Mouse (Mus musculus) layer of hippocampus, adult 2 months (tissue): ENCODE measurements at regions not wholly inside any gene's neighbourhood (a gene's known extent, or its start where the extent isn't known, plus 50 kb on each side); places are given as distances from the start of the nearest gene placed in this dataset.

Source experiments
- DNase-seq, 2 experiments: peaks; one replicate each; pipeline ENCODE4 v3.0.0; 2022; ENCODE audit warnings: low spot score in 2 of 2
- H3K27ac ChIP-seq: fragments of 200-600 bp; 2 replicates; pipeline ENCODE4 v1.8.1; 2022
- H3K4me3 ChIP-seq: fragments of 200-600 bp; 2 replicates; pipeline ENCODE4 v1.8.1; 2022; ENCODE audit warnings: mild to moderate bottlenecking
- CTCF ChIP-seq: fragments of 200-600 bp; conservative IDR thresholded peaks from 2 replicates; pipeline ENCODE4 v1.8.1; 2022; ENCODE audit warnings: antibody characterized with exemption, mild to moderate bottlenecking, moderate library complexity

DNA sequence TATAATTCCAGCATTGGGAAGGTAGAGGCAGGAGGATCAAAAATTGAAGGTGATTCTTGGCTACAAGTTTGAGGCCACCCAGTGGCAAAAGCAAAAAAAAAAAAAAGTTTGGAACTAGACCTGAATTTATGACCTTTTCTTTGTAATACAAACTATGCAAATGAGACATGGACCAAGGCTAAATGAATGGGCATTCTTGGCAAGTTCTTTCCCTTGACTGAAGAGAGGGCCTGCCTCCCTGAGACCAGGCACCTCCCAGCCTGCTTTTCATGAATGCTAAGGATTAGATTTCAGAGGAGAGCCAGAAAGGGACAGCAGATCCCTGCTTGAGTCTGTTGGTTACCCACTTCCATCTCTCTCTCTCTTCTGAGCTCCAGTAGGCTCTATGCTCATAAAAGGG, 97.8 kb upstream of the Arntl start:
- H3K27ac ChIP-seq, result no peak overlapping the region
- no peak overlapping the region for H3K4me3 ChIP-seq
- TF ChIP-seq CTCF, result no peak
- DNase-seq, result no peak

DNA sequence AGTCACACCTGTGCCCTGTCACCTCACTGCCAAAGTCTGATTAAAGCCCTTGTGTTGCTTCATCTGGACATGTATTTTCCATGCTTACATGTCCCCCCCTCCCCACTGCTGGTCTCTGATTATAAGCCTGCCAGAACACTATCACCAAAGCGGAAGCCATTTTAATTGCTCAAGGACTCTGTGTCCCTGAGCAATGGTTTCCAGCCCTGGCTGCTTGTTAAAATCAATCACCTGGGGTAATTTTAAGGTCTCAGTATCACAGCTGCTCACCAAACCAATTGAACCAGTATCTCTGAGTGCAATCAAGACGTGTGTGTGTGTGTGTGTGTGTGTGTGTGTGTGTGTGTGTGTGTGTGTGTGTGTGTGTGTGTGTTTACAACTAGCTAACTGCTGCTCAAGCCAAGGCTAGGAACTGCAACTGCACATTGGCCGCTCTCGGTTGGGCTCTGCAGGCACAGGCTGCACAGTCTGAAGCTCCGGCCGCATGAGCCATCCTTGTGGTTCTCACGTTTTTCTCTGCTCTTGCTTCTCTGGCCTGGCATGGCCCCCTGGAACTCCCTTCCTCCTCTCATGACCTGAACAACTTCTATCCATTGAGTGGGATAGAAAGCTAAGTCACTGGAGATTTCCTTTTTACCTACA, 96.3 kb upstream of the Arntl start:
- DNase-seq, result no peak
- Histone ChIP-seq H3K4me3 (no peak overlapping the region), H3K27ac (no peak overlapping the region)
- TF ChIP-seq CTCF, result no peak

DNA sequence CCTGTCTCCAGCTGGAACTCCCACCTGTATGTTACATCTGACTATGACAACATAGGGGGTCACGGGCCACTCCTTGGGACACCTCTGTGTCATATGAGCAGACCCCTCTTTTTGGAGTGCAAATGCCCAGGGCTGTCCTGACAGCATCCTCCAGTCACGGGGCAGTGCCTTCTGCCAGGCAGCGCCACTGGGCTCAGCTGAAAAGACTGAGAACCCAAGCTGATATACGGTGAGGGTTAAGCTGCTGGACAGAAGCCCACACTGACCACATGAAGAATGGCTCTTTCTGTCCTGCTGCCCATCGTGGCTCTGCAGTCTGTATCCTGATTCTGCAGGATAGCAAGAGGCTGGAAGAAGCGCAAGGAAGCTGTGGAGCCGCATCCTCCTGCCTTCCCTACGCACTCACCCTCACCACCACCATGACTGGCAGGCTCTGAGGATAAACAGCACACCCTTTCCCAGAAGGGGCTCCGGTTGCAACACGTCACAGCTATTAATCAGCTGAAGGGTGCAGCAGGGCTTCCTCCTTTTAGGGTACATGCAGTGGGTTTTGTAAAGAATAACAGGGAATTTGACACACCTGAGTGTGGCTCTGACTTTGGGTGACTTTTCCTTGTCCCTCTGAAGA, 93.9 kb upstream of the Arntl start:
- no peak for DNase-seq
- Histone ChIP-seq H3K27ac (no peak overlapping the region), H3K4me3 (no peak overlapping the region)
- TF ChIP-seq CTCF, result no peak

DNA sequence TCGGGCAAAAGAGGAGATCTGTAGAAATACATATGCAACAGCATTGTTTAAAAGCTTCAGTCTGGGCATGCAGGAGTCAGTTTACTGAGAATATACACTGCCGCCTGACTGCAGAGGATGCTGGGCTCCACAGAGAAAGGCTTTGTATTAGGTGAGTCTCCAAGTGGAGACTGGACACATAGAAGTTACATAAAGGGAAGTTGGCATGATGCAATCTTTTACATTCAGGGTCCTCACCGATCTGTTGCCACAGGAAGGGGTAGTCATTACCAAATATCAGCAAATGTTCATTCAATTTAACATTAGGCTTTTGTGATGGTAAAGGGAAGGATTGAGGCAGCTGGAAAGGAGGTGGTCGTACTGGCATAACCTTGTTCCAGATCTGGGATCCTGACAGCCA, 89.7 kb upstream of the Arntl start:
- H3K4me3 ChIP-seq, result no peak overlapping the region
- H3K27ac ChIP-seq, result peak overlapping the region; percentile 32; the same call in 1 of the 2 replicates
- no peak for DNase-seq
- TF ChIP-seq CTCF, result no peak

DNA sequence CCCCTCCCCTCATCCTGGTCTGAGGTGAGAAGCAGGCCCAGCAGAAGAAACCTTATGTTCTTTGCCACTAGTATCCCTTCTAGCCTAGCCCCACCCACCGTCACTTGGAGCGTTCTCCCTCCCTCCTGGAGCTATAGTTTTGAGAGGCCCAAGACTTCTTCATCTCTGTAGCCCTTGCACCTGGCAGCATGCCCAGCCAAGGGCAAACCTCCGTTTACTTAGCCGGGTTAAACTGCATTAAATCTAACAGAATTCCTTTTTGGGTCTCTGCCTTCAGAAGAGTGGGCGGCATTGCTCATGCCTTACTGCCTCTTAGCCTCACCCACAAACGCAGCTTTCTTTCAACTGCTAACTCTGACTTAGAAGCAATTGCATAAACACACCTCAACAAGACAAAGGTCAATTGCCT, 85.3 kb upstream of the Arntl start:
- no peak for TF ChIP-seq CTCF
- DNase-seq, result no peak
- Histone ChIP-seq H3K4me3 (no peak overlapping the region), H3K27ac (no peak overlapping the region)

DNA sequence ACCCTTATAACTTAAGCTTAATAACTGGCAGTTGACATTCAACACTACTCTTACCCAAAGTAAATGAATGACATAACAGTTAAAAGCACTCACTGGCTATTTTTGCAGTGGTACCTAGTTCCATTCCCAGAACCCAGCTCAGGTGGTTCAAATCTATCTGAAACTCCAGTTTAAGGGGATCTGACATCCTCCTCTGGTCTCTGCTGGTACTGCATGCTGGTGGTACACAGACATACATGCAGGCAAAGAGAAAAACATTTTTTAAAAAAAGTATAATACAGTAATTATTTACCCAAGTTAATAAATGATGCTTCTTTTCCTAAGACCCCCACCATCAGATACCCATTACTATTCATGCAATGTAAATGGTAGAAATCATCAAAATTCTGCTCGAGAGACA, 81.3 kb upstream of the Arntl start:
- no peak overlapping the region for H3K4me3 ChIP-seq
- H3K27ac ChIP-seq, result no peak overlapping the region
- no peak for DNase-seq
- TF ChIP-seq CTCF, result peak; percentile 67

DNA sequence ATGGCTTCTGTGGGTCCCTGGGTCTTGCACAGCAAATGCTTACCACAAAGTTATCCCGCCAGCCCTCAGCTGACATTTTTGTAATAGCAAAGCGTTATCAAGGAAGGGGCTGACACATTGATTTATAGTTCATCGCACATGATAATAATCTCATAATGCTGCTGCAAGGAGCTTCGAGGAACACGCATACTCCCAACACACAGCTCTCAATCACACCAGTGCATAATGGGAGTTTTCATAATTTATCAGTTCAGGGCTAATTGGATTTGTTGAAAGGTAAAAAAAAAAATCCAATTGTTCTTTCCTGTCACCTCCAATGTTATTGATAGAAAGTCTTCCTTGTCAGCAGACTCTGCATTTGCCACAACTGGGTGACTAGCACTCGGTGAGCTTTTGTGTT, 76.7 kb upstream of the Arntl start:
- no peak overlapping the region for H3K4me3 ChIP-seq
- H3K27ac ChIP-seq, result no peak overlapping the region
- no peak for DNase-seq
- TF ChIP-seq CTCF, result no peak

DNA sequence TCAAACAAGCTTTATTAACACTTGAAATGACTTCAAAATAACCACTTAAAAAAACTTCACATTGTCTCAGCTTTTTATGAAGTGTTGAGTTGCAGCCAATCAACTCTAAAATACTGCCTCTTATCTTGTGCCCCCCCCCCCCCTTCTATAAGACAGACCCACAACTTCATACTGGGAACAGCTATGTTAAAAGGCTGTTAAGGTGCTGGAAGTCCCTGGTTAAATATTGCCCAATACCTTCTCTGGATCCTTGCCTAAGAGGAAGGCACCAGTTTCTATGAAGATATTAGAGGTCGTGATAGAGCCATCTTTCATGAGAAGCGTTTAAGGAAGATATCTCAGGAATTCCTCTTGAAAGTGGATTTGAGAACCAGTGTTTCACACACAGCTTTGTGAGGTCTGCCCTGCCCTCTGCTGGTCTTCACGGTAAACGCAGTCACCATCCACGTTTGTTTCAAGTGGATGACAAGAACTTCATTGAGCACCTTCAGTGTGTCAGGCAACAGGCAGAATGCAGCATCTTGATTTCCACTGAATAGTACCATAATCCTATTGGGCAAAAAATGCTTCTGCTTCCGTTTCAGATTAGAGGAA, 75.2 kb upstream of the Arntl start:
- Histone ChIP-seq H3K4me3 (no peak overlapping the region), H3K27ac (no peak overlapping the region)
- peak; percentile 95 for TF ChIP-seq CTCF
- DNase-seq, result peak; percentile 81 to 89

DNA sequence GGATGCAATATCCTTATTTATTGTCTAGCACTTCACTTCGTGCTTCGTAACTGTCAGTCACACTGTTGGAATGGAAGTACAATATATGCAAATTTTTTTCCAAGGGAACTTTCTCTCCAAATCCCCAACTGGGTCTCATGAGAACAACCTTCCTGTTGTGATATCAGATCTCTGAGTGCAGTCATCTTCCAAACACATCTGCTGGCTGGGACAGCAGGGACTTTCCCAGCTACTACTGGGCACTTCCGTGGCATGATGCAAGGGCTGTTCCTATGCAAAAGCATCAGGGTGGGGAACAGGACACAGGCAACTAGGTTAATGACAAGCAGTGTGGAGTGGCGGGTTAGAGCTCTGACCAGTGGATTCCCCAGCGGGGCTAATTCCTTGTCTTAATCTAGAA, 73.4 kb upstream of the Arntl start:
- H3K4me3 ChIP-seq, result no peak overlapping the region
- no peak for DNase-seq
- no peak overlapping the region for H3K27ac ChIP-seq
- TF ChIP-seq CTCF, result no peak

DNA sequence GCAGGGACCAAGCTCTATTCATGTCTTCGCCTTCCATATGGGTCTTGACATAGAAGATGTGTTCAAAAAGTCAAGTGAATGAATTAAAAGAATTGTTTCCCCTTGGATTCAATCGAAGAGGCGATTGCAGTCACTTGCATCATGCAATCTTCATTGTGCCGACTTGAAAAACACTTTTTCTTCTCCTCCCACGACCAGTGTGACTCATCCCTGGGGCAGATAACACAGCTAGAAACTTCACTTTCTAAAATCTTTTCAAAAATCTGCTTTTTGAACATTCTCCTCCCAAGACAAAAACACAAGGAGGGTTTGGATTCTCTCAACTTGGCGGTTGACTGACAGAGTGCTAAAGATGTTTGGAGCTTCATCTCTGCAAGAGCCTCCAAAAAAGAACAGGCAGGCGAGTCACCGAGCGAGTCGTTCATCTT, 67.2 kb upstream of the Arntl start:
- peak overlapping the region; percentile 75 for H3K27ac ChIP-seq
- no peak overlapping the region for H3K4me3 ChIP-seq
- TF ChIP-seq CTCF, result no peak
- peak in 1 of 2 experiments; percentile 75 for DNase-seq

DNA sequence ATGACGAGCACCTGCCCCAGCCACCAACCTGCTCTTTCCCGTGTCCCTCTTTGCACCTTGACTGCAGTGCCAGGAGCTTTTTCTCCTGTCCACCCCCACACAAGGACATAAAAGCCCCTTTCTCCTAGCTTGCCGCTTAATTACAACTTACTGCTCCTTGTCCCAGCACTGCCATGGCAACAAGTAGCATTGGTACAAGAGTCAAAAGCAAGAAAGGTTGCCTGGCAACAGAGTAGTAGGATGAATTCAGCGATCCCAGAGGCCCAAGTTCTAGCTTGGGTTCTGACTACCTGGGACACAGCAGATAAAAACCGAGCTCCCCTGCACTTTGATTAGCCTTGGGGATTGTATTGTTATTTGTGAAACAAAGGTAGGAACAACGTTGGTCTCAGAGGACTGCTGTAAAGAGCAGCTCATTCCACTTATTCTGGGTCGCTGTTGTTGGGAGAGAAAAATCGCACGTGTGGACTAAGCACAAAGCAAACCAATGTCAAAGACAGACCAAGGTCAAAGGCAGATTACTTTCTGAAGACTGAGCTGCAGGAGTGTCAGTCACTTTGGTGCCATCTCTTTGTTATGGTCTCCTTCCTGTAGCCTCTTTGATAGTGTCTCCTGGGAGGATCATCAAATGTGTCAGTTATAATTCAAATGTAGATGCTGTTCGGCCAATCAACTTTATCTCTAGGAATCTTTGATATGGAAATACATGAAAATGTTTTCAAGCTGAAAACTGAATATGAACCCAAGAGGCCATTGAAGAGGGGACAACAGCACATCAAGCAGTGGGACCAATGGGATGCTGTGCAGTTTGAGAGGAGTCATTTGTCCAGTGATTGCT, 65.2 kb upstream of the Arntl start:
- DNase-seq, result no peak
- TF ChIP-seq CTCF, result no peak
- Histone ChIP-seq H3K27ac (no peak overlapping the region), H3K4me3 (no peak overlapping the region)

DNA sequence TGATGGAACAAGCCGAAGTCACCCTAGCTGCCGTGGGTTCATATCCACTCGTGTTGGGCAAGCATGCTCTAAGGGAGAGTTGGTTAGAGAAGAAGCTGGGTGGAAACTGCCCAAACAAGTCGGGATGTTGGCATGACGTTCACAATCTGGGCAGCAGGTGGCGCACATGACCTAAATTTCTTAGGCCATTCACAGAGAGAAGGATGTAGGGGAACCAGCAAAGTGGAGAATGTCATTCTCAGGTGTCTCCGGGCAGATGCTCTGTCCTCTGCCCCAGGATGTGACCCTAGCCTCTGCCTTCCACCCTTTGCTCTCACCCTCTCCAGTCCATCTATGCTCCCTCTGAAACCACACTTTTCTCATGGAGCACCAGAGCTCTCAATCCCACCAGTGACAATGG, 63.7 kb upstream of the Arntl start:
- peak; percentile 84 to 95 for DNase-seq
- peak; percentile 88 for TF ChIP-seq CTCF

DNA sequence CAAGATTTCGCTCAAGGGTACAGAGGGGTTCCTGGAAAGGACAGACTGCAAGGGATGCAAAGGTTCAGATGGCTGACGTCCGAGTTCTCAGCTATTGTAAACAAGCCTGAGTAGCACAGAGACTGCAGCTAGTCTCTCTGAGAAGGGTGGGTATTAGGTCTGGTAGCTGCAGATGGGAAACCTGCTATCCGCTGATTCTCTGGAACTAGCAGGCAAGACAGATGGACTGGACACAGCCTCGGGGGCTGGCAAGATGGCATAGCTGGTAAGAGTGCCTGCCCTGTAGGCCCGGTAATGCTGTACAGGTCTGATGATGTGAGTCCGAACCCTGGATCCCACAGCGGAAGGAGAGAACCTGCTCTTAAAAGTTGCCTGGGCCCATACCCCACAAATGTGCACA, 62.2 kb upstream of the Arntl start:
- Histone ChIP-seq H3K27ac (peak overlapping the region; percentile 77), H3K4me3 (no peak overlapping the region)
- no peak for TF ChIP-seq CTCF
- DNase-seq, result no peak

More for the DNA sequence above, 63.7 kb upstream of the Arntl start:
- H3K27ac ChIP-seq, result peak overlapping the region; percentile 77
- no peak overlapping the region for H3K4me3 ChIP-seq
